ENCODE assay signal across 24 mouse cellular contexts in the genomic region with DNA sequence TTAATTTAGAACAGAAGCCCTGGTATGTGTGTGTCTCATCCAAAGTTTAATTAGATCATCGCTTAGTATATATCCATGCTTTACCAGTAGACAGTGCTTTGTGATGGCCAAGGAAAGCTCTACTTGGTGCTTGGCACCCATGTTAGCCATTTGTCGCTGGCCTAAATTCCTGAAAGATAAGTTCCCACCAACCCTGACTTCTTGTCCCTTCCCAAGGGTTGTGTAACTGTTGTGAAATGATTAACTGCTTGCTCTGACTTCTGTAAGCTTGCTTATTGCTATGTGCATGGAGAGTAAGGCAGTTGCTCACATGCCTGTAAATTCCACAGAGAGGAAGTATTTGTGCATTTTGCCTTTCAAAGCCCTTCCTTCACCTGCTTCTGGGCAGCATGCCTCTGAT. TPM values are rescaled to one million over a fixed set of nuclear protein-coding genes. Genes with fewer than 3 reads are reported as not detected.
DNase-seq lines count a peak whose midpoint lies in the region; TF ChIP-seq lines count a peak whose summit lies in the region.
"Had no signal": no experiment of that assay in that cellular context is flagged by ENCODE, and none has a peak within 500 bp of the region (broad histone marks: within the 10 kb centered on the region; RNA-seq: fewer than 3 reads in every experiment).

No protein-coding gene starts in this region.

- TF ChIP-seq CTCF in layer of hippocampus, adult 2 months (conservative IDR thresholded peaks at IDR 0.05) = no peak

- peaks cover 75% of the 10 kb centered on the region for H3K79me2 ChIP-seq in myocyte (ENCODE audit: control insufficient read depth, insufficient read depth)

- no peak overlapping the region for H3K4me3 ChIP-seq in layer of hippocampus, adult 2 months
- no peak overlapping the region for H3K4me3 ChIP-seq in myocyte
- H3K4me3 ChIP-seq: embryonic facial prominence, embryonic 15.5 days; heart, embryonic 12.5 days; hindbrain, embryonic 10.5 days; limb, embryonic 13.5 days; megakaryocyte, embryonic 14.5 days; midbrain, embryonic 15.5 days; neural tube, embryonic 13.5 days had no signal

- no peak overlapping the region for H3ac ChIP-seq in myocyte (ENCODE audit: control insufficient read depth, insufficient read length)

- peak overlapping the region; percentile 25 for H3K4me2 ChIP-seq in myocyte (ENCODE audit: low read depth)
- H3K4me2 ChIP-seq: embryonic facial prominence, embryonic 15.5 days; heart, embryonic 12.5 days; limb, embryonic 13.5 days; midbrain, embryonic 15.5 days; neural tube, embryonic 13.5 days had no signal

- no peak for TF ChIP-seq POLR2A in myocyte (IDR thresholded peaks at IDR 0.05; ENCODE audit: insufficient read length, low read depth)

- no peaks in the 10 kb centered on the region for H3K36me3 ChIP-seq in myocyte (ENCODE audit: control insufficient read depth, insufficient read depth)
- H3K36me3 ChIP-seq: embryonic facial prominence, embryonic 15.5 days; heart, embryonic 12.5 days; hindbrain, embryonic 10.5 days; limb, embryonic 13.5 days; midbrain, embryonic 15.5 days; neural tube, embryonic 13.5 days had no signal

- H3K27me3 ChIP-seq in myocyte (ENCODE audit: control insufficient read depth, insufficient read depth, insufficient read length) = no peaks in the 10 kb centered on the region
- H3K27me3 ChIP-seq: embryonic facial prominence, embryonic 15.5 days; heart, embryonic 12.5 days; limb, embryonic 13.5 days; megakaryocyte, embryonic 14.5 days; midbrain, embryonic 15.5 days; neural tube, embryonic 13.5 days had no signal

- peak overlapping the region; percentile 74; the same call in 1 of the 2 replicates for H3K27ac ChIP-seq in layer of hippocampus, adult 2 months
- H3K27ac ChIP-seq: embryonic facial prominence, embryonic 15.5 days; hindbrain, embryonic 10.5 days; hindbrain, postnatal 0 days; limb, embryonic 13.5 days; midbrain, embryonic 15.5 days; neural tube, embryonic 13.5 days had no signal

- peak; percentile 33 for DNase-seq in adrenal gland, adult 2 months
- DNase-seq in adrenal gland, adult 18-20 months (ENCODE audit: low spot score in 2 of 2) = no peak
- DNase-seq in layer of hippocampus, adult 2 months (ENCODE audit: low spot score in 2 of 2) = no peak
- DNase-seq in layer of hippocampus, adult 18-20 months (ENCODE audit: low spot score in 2 of 2) = no peak
- DNase-seq in lung, postnatal 36 days = peak; percentile 36
- DNase-seq in lung, postnatal 10 days = no peak
- DNase-seq in embryo, embryonic 9.5 days (ENCODE audit: extremely low spot score) = no peak
- DNase-seq: cerebellum, adult 8-10 months; gastrocnemius, postnatal 10 days; heart, postnatal 10 days; kidney, postnatal 10 days; lung, adult 2 months; right cerebral cortex, postnatal 4 days; thymus, postnatal 14 days had no signal

TF ChIP-seq in myocyte, 11 proteins besides CTCF, POLR2A, EP300 and RAD21:
- no peak for TF ChIP-seq TCF12 (IDR thresholded peaks at IDR 0.05; ENCODE audit: insufficient read depth, poor library complexity, severe bottlenecking)
- TF ChIP-seq REST (IDR thresholded peaks at IDR 0.05; ENCODE audit: insufficient read depth, insufficient read length) = no peak
- TF ChIP-seq TCF3 (IDR thresholded peaks at IDR 0.05; ENCODE audit: insufficient read length, low read depth) = no peak
- peak; percentile 48; the same call in 1 of the 2 replicates for TF ChIP-seq CEBPB (IDR thresholded peaks at IDR 0.05; ENCODE audit: insufficient read depth, poor library complexity, severe bottlenecking)
- no peak for TF ChIP-seq POLR2AphosphoS2 (IDR thresholded peaks at IDR 0.05; ENCODE audit: insufficient read length, low read depth)
- TF ChIP-seq SRF (IDR thresholded peaks at IDR 0.05; ENCODE audit: control insufficient read depth, insufficient read length, low read depth) = no peak
- no peak for TF ChIP-seq E2F4 (IDR thresholded peaks at IDR 0.05; ENCODE audit: insufficient read depth)
- peak in 2 of 3 experiments; percentile 9 to 51 for TF ChIP-seq MYOG (IDR thresholded peaks at IDR 0.05; ENCODE audit: control insufficient read depth in 1 of 3, insufficient read depth in 1 of 3, insufficient read length in 2 of 3, low read depth in 2 of 3)
- no peak for TF ChIP-seq USF1 (IDR thresholded peaks at IDR 0.05; ENCODE audit: low read depth)
- TF ChIP-seq MAX (IDR thresholded peaks at IDR 0.05; ENCODE audit: low read depth) = no peak
- TF ChIP-seq MYOD1 (IDR thresholded peaks at IDR 0.05; ENCODE audit: control insufficient read depth in 1 of 3, insufficient read length in 2 of 3, low read depth in 2 of 3) = peak in 1 of 3 experiments; percentile 15
TF ChIP-seq in myocyte: peak in this region for 3.

RNA-seq across cellular contexts. Expression of a gene that starts 4.7 kb away (rescaled TPM):
- total RNA-seq in adrenal gland, adult 2 months (2021) = 10 to 100 TPM; 22.0 to 25.3 TPM
- 3.5 and 9.5 TPM in 2 replicates for polyA plus RNA-seq in adrenal gland, adult 2 months (2012; rRNA removed)
- total RNA-seq in adrenal gland, adult 18-20 months (2021) = 10 to 100 TPM; 30.2 to 34.6 TPM
- 10 to 100 TPM; 14.9 to 21.6 TPM for total RNA-seq in layer of hippocampus, adult 2 months (2021)
- 10 to 100 TPM; 16.9 to 19.1 TPM for total RNA-seq in layer of hippocampus, adult 18-20 months (2021)
- 39.7 TPM for polyA plus RNA-seq in myocyte (2012; fragmentation: generic; extraction: Trizol)

RNA-seq across cellular contexts. Expression of a gene that starts 51.1 kb away (rescaled TPM):
- total RNA-seq in adrenal gland, adult 2 months (2021) = not detected
- polyA plus RNA-seq in adrenal gland, adult 2 months (2012; rRNA removed) = 0.03 TPM in 1 of 2 replicates, not detected in the other
- total RNA-seq in adrenal gland, adult 18-20 months (2021) = not detected
- under 1 TPM; 0.22 to 0.28 TPM for total RNA-seq in layer of hippocampus, adult 2 months (2021)
- not detected for total RNA-seq in layer of hippocampus, adult 18-20 months (2021)
- polyA plus RNA-seq in myocyte (2012; fragmentation: generic; extraction: Trizol) = 0.17 TPM
- polyA plus RNA-seq: intestine, embryonic 16.5 days; neural tube, embryonic 13.5 days had no signal

Comparison
In these comparisons a context has a peak if more than half of its experiments do, and no peak if none do; other contexts are left out.
1. DNase-seq: peak in adrenal gland, adult 2 months (single experiment) and lung, postnatal 36 days (single experiment); none in adrenal gland, adult 18-20 months (0 of 2), layer of hippocampus, adult 2 months (0 of 2), layer of hippocampus, adult 18-20 months (0 of 2), lung, postnatal 10 days (single experiment) and embryo, embryonic 9.5 days (single experiment).